Mouse (Mus musculus): Measurements from ENCODE around the gene Dnajc7. TPM values are rescaled to one million over a fixed set of nuclear protein-coding genes. Genes with fewer than 3 reads are reported as not detected.
"Not testable (repeated sequence)": the region's sequence is repeated elsewhere in the genome, so short reads cannot be mapped to it uniquely, and the experiment has no call there.

Gene Dnajc7
- polyA plus RNA-seq, 2 experiments: 73.3 to 225 TPM

DNA sequence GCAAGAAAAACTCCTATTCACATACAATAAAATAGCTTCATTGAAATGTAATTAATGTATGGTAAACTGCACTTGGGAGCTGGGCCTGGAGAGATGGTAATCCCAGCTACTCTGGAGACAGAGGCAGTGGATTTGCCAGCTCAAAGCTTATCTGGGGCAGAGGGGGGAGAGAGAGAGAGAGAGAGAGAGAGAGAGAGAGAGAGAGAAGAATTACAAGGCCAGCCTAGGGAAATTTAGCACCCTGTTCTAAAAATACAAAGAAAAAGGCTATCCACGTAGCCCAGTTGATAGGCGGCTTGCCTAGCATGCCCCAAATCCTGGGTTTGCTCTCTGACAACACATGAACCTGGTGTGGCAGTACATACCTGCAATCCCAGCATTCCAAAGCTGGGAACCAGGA, 78.4 kb downstream of the Dnajc7 start:
- 76% methylated on average over 2 of the region's 2 CpGs for WGBS
- Histone ChIP-seq H3K27me3 (ENCODE audit: control insufficient read depth, insufficient read depth, low read length) (no peaks in the 10 kb centered on the region), H3K27ac (replicated peaks; ENCODE audit: low read depth, low read length) (no peak overlapping the region), H3K4me2 (replicated peaks; ENCODE audit: low read depth, low read length, severe bottlenecking) (no peak overlapping the region), H3K4me1 (ENCODE audit: control insufficient read depth, insufficient read depth, low read length) (peaks cover 12% of the 10 kb centered on the region; the same call in 1 of the 2 replicates), H3K9me3 (ENCODE audit: control insufficient read depth, low read length) (no peaks in the 10 kb centered on the region), H3K4me3 (replicated peaks; ENCODE audit: low read length) (no peak overlapping the region), H3K36me3 (ENCODE audit: control insufficient read depth, insufficient read depth, low read length) (no peaks in the 10 kb centered on the region), H3K9ac (ENCODE audit: low read depth, low read length, severe bottlenecking) (no peak overlapping the region)
- DNase-seq (ENCODE audit: low spot score) (no peak), ATAC-seq (ENCODE audit: low FRiP score, low read depth) (no peak)
- no peak for TF ChIP-seq POLR2A (IDR thresholded peaks at IDR 0.05; ENCODE audit: borderline replicate concordance, extremely low read depth, insufficient read depth, insufficient read length)

DNA sequence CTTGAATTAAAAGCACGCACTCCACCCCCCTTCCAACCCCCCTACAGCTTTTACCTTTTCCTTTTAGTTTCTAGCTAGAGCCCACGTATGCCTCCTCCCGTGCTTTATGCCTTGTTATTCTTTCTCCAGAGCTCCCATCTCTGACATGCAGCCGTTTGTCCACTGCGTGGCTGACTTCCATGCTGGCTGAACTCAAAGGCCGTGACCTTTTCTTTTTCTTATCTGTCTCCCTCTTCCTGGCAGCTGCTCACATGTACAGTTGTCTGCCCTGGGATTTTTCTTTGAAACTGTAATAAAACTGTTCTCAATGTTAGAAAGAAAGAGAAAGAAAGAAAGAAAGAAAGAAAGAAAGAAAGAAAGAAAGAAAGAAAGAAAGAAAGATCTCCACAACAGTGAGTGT, 79.0 kb downstream of the Dnajc7 start:
- Histone ChIP-seq H3K27ac (replicated peaks; ENCODE audit: low read depth, low read length) (no peak overlapping the region), H3K9me3 (ENCODE audit: control insufficient read depth, low read length) (no peaks in the 10 kb centered on the region), H3K9ac (ENCODE audit: low read depth, low read length, severe bottlenecking) (no peak overlapping the region), H3K4me3 (replicated peaks; ENCODE audit: low read length) (no peak overlapping the region), H3K4me2 (replicated peaks; ENCODE audit: low read depth, low read length, severe bottlenecking) (no peak overlapping the region), H3K27me3 (ENCODE audit: control insufficient read depth, insufficient read depth, low read length) (no peaks in the 10 kb centered on the region), H3K36me3 (ENCODE audit: control insufficient read depth, insufficient read depth, low read length) (no peaks in the 10 kb centered on the region), H3K4me1 (ENCODE audit: control insufficient read depth, insufficient read depth, low read length) (peaks cover 10% of the 10 kb centered on the region; the same call in 1 of the 2 replicates)
- ATAC-seq (ENCODE audit: low FRiP score, low read depth): no peak
- TF ChIP-seq POLR2A (IDR thresholded peaks at IDR 0.05; ENCODE audit: borderline replicate concordance, extremely low read depth, insufficient read depth, insufficient read length): no peak
- 57% methylated on average over 6 of the region's 6 CpGs for WGBS
- no peak for DNase-seq (ENCODE audit: low spot score)

DNA sequence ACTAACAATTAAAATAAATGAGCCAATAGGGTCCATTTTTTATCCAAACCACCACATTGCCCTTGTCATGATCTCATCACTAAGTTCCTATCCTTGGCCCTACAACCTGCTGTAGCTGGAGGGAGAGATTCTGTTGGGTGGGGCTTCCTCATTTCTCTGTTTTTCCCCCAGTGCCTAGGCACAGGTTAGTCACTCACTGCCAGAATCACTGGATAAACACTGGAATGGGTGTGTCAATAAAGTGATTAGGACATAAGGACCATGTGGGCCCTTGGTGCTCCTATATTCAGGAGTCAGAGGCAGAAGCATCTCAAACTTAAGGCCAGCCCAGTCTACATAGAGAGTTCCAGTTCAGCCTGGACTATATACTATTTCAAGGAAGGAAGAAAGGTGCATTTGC, 83.5 kb downstream of the Dnajc7 start:
- Histone ChIP-seq H3K36me3 (ENCODE audit: control insufficient read depth, insufficient read depth, low read length) (no peaks in the 10 kb centered on the region), H3K9ac (ENCODE audit: low read depth, low read length, severe bottlenecking) (no peak overlapping the region)

DNA sequence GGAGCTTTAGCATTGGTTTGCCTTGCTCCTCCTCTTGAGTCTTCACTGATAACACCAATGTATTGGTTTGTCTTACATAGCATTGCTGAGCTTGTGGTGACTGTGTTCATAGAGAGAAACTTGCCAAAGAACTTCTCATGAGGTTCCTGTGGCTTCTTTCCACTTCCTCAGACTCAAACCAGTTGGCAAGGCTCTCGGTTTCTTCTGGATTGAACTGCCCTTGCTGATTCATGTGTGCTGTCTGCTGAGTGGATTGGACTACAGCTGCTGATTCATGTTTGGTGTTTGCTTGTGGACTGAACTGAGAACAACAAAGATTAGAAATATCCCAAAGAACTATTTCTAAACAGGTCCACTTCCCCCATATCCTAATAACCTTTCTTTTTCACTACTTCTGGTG, 84.0 kb downstream of the Dnajc7 start:
- H3K36me3 ChIP-seq (ENCODE audit: control insufficient read depth, insufficient read depth, low read length): no peaks in the 10 kb centered on the region
- no peak overlapping the region for H3K9ac ChIP-seq (ENCODE audit: low read depth, low read length, severe bottlenecking)
- DNase-seq (ENCODE audit: low spot score) (no peak), ATAC-seq (ENCODE audit: low FRiP score, low read depth) (no peak)
- WGBS: 71% methylated on average over 1 of the region's 1 CpGs
- H3K4me1 ChIP-seq (ENCODE audit: control insufficient read depth, insufficient read depth, low read length): no peaks in the 10 kb centered on the region
- H3K27ac ChIP-seq (replicated peaks; ENCODE audit: low read depth, low read length): no peak overlapping the region
- H3K4me3 ChIP-seq (replicated peaks; ENCODE audit: low read length): no peak overlapping the region
- TF ChIP-seq POLR2A (IDR thresholded peaks at IDR 0.05; ENCODE audit: borderline replicate concordance, extremely low read depth, insufficient read depth, insufficient read length): no peak
- no peaks in the 10 kb centered on the region for H3K27me3 ChIP-seq (ENCODE audit: control insufficient read depth, insufficient read depth, low read length)
- H3K4me2 ChIP-seq (replicated peaks; ENCODE audit: low read depth, low read length, severe bottlenecking): no peak overlapping the region
- H3K9me3 ChIP-seq (ENCODE audit: control insufficient read depth, low read length): no peaks in the 10 kb centered on the region

More for the DNA sequence above, 83.5 kb downstream of the Dnajc7 start:
- Histone ChIP-seq H3K4me2 (replicated peaks; ENCODE audit: low read depth, low read length, severe bottlenecking) (no peak overlapping the region), H3K4me1 (ENCODE audit: control insufficient read depth, insufficient read depth, low read length) (no peaks in the 10 kb centered on the region), H3K9me3 (ENCODE audit: control insufficient read depth, low read length) (no peaks in the 10 kb centered on the region), H3K4me3 (replicated peaks; ENCODE audit: low read length) (no peak overlapping the region), H3K27ac (replicated peaks; ENCODE audit: low read depth, low read length) (no peak overlapping the region), H3K27me3 (ENCODE audit: control insufficient read depth, insufficient read depth, low read length) (no peaks in the 10 kb centered on the region)
- no peak for TF ChIP-seq POLR2A (IDR thresholded peaks at IDR 0.05; ENCODE audit: borderline replicate concordance, extremely low read depth, insufficient read depth, insufficient read length)
- ATAC-seq (ENCODE audit: low FRiP score, low read depth): no peak
- DNase-seq (ENCODE audit: low spot score): no peak

DNA sequence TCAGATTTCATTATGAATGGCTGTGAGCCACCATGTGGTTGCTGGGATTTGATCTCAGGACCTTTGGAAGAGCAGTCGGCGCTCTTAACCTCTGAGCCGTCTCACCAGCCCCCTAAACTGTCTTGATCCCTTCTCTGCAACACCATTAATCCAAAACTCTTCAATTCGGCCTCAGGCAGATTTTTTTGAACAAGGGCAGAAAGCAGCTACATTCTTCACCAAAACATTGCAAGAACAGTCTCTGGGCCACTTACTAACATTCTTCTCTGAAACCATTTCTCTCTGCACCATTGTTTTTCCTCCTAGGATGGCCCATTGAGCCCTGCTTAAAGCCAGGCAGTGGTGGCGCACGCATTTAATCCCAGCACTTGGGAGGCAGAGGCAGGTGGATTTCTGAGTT, 85.1 kb downstream of the Dnajc7 start:
- H3K4me2 ChIP-seq (replicated peaks; ENCODE audit: low read depth, low read length, severe bottlenecking); H3K36me3 ChIP-seq (ENCODE audit: control insufficient read depth, insufficient read depth, low read length); H3K27ac ChIP-seq (replicated peaks; ENCODE audit: low read depth, low read length); DNase-seq (ENCODE audit: low spot score); H3K4me3 ChIP-seq (replicated peaks; ENCODE audit: low read length); H3K9me3 ChIP-seq (ENCODE audit: control insufficient read depth, low read length); ATAC-seq (ENCODE audit: low FRiP score, low read depth); H3K4me1 ChIP-seq (ENCODE audit: control insufficient read depth, insufficient read depth, low read length); H3K27me3 ChIP-seq (ENCODE audit: control insufficient read depth, insufficient read depth, low read length); H3K9ac ChIP-seq (ENCODE audit: low read depth, low read length, severe bottlenecking): not testable (repeated sequence)
- 82% methylated on average over 6 of the region's 6 CpGs for WGBS

DNA sequence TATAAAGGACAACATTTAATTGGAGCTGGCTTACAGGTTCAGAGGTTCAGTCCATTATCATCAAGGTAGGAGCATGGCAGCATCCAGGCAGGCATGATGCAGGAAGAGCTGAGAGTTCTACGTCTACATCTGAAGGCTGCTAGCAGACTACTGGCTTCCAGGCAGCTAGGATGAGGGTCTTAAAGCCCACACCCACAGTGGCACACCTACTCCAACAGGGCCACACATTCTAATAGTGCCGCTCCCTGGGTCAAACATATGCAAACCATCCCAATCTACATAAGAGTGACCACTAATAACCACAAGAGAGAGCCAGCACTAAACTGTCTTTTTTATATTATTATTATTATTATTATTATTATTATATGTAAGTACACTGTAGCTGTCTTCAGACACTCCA, 85.6 kb downstream of the Dnajc7 start:
- WGBS: 80% methylated on average over 2 of the region's 2 CpGs
- H3K9me3 ChIP-seq (ENCODE audit: control insufficient read depth, low read length); DNase-seq (ENCODE audit: low spot score); ATAC-seq (ENCODE audit: low FRiP score, low read depth); H3K4me1 ChIP-seq (ENCODE audit: control insufficient read depth, insufficient read depth, low read length); H3K9ac ChIP-seq (ENCODE audit: low read depth, low read length, severe bottlenecking); H3K36me3 ChIP-seq (ENCODE audit: control insufficient read depth, insufficient read depth, low read length); H3K27ac ChIP-seq (replicated peaks; ENCODE audit: low read depth, low read length); H3K4me2 ChIP-seq (replicated peaks; ENCODE audit: low read depth, low read length, severe bottlenecking); H3K4me3 ChIP-seq (replicated peaks; ENCODE audit: low read length); H3K27me3 ChIP-seq (ENCODE audit: control insufficient read depth, insufficient read depth, low read length): not testable (repeated sequence)
